Mouse (Mus musculus): Measurements from ENCODE around the gene Aqp9.

The Aqp9 gene

GRCm38 (mm10) chr9:71168511-71168910 is at the start of gene Aqp9:
TSS of gene Aqp9 (minus strand) at chr9:71168682.
- H3K27me3 ChIP-seq (ENCODE audit: control insufficient read depth, insufficient read depth, low read length, poor library complexity, severe bottlenecking), result no peaks in the 10 kb centered on the region

GRCm38 (mm10) chr9:71217793-71218095 is 49.3 kb upstream of the Aqp9 start:
- DNase-seq (ENCODE audit: low read depth, low spot score), result peak; percentile 11
- no peaks in the 10 kb centered on the region for H3K36me3 ChIP-seq (ENCODE audit: control insufficient read depth, insufficient read depth, low read length, poor library complexity, severe bottlenecking)

More at GRCm38 (mm10) chr9:71168511-71168910, at the start of gene Aqp9:
- no peaks in the 10 kb centered on the region for H3K36me3 ChIP-seq (ENCODE audit: control insufficient read depth, insufficient read depth, low read length, poor library complexity, severe bottlenecking)
- no peak for DNase-seq (ENCODE audit: low read depth, low spot score)

GRCm38 (mm10) chr9:71216996-71217792 is 48.7 kb upstream of the Aqp9 start:
- DNase-seq (ENCODE audit: low read depth, low spot score), result peak; percentile 50
- H3K27me3 ChIP-seq (ENCODE audit: control insufficient read depth, insufficient read depth, low read length, poor library complexity, severe bottlenecking), result peaks cover 6% of the 10 kb centered on the region; the same call in 1 of the 2 replicates

More at GRCm38 (mm10) chr9:71217793-71218095, 49.3 kb upstream of the Aqp9 start:
- H3K27me3 ChIP-seq (ENCODE audit: control insufficient read depth, insufficient read depth, low read length, poor library complexity, severe bottlenecking), result peaks cover 6% of the 10 kb centered on the region; the same call in 1 of the 2 replicates

GRCm38 (mm10) chr9:71216036-71216995 is 47.8 kb upstream of the Aqp9 start:
- DNase-seq (ENCODE audit: low read depth, low spot score), result peak; percentile 37
- Histone ChIP-seq H3K27me3 (ENCODE audit: control insufficient read depth, insufficient read depth, low read length, poor library complexity, severe bottlenecking) (peaks cover 6% of the 10 kb centered on the region; the same call in 1 of the 2 replicates), H3K36me3 (ENCODE audit: control insufficient read depth, insufficient read depth, low read length, poor library complexity, severe bottlenecking) (no peaks in the 10 kb centered on the region)

More at GRCm38 (mm10) chr9:71216996-71217792, 48.7 kb upstream of the Aqp9 start:
- H3K36me3 ChIP-seq (ENCODE audit: control insufficient read depth, insufficient read depth, low read length, poor library complexity, severe bottlenecking), result no peaks in the 10 kb centered on the region

- peak; percentile 62 for DNase-seq (ENCODE audit: low read depth, low spot score)
- Histone ChIP-seq H3K36me3 (ENCODE audit: control insufficient read depth, insufficient read depth, low read length, poor library complexity, severe bottlenecking) (no peaks in the 10 kb centered on the region), H3K27me3 (ENCODE audit: control insufficient read depth, insufficient read depth, low read length, poor library complexity, severe bottlenecking) (peaks cover 6% of the 10 kb centered on the region; the same call in 1 of the 2 replicates)
Observed at GRCm38 (mm10) chr9:71215248-71216035, 47.0 kb upstream of the Aqp9 start, which contains the start of gene Aldh1a2. TSS of gene Aldh1a2 (plus strand) at chr9:71215789.

GRCm38 (mm10) chr9:71213636-71214035 is 45.2 kb upstream of the Aqp9 start:
- Histone ChIP-seq H3K27me3 (ENCODE audit: control insufficient read depth, insufficient read depth, low read length, poor library complexity, severe bottlenecking) (peaks cover 6% of the 10 kb centered on the region; the same call in 1 of the 2 replicates), H3K36me3 (ENCODE audit: control insufficient read depth, insufficient read depth, low read length, poor library complexity, severe bottlenecking) (no peaks in the 10 kb centered on the region)
- peak; percentile 55 for DNase-seq (ENCODE audit: low read depth, low spot score)

GRCm38 (mm10) chr9:71210870-71211269 is 42.4 kb upstream of the Aqp9 start:
- Histone ChIP-seq H3K27me3 (ENCODE audit: control insufficient read depth, insufficient read depth, low read length, poor library complexity, severe bottlenecking) (peaks cover 2% of the 10 kb centered on the region; the same call in 1 of the 2 replicates), H3K36me3 (ENCODE audit: control insufficient read depth, insufficient read depth, low read length, poor library complexity, severe bottlenecking) (no peaks in the 10 kb centered on the region)
- peak; percentile 28 for DNase-seq (ENCODE audit: low read depth, low spot score)

GRCm38 (mm10) chr9:71209299-71209698 is 40.8 kb upstream of the Aqp9 start:
- H3K27me3 ChIP-seq (ENCODE audit: control insufficient read depth, insufficient read depth, low read length, poor library complexity, severe bottlenecking), result no peaks in the 10 kb centered on the region
- no peaks in the 10 kb centered on the region for H3K36me3 ChIP-seq (ENCODE audit: control insufficient read depth, insufficient read depth, low read length, poor library complexity, severe bottlenecking)
- DNase-seq (ENCODE audit: low read depth, low spot score), result no peak

GRCm38 (mm10) chr9:71202265-71202664 is 33.8 kb upstream of the Aqp9 start:
- DNase-seq (ENCODE audit: low read depth, low spot score), result no peak
- 0 out of 2 replicates have a peak, but pooled peaks cover 3% of the 10 kb centered on the region for H3K27me3 ChIP-seq (ENCODE audit: control insufficient read depth, insufficient read depth, low read length, poor library complexity, severe bottlenecking)

GRCm38 (mm10) chr9:71198826-71199225 is 30.3 kb upstream of the Aqp9 start:
- H3K36me3 ChIP-seq (ENCODE audit: control insufficient read depth, insufficient read depth, low read length, poor library complexity, severe bottlenecking), result no peaks in the 10 kb centered on the region
- H3K27me3 ChIP-seq (ENCODE audit: control insufficient read depth, insufficient read depth, low read length, poor library complexity, severe bottlenecking), result 0 out of 2 replicates have a peak, but pooled peaks cover 3% of the 10 kb centered on the region
- no peak for DNase-seq (ENCODE audit: low read depth, low spot score)

More at GRCm38 (mm10) chr9:71202265-71202664, 33.8 kb upstream of the Aqp9 start:
- no peaks in the 10 kb centered on the region for H3K36me3 ChIP-seq (ENCODE audit: control insufficient read depth, insufficient read depth, low read length, poor library complexity, severe bottlenecking)

GRCm38 (mm10) chr9:71188647-71189415 is 20.3 kb upstream of the Aqp9 start:
- no peaks in the 10 kb centered on the region for H3K36me3 ChIP-seq (ENCODE audit: control insufficient read depth, insufficient read depth, low read length, poor library complexity, severe bottlenecking)
- peak; percentile 74 for DNase-seq (ENCODE audit: low read depth, low spot score)

GRCm38 (mm10) chr9:71187396-71187795 is 18.9 kb upstream of the Aqp9 start:
- peak; percentile 24 for DNase-seq (ENCODE audit: low read depth, low spot score)
- no peaks in the 10 kb centered on the region for H3K36me3 ChIP-seq (ENCODE audit: control insufficient read depth, insufficient read depth, low read length, poor library complexity, severe bottlenecking)
- no peaks in the 10 kb centered on the region for H3K27me3 ChIP-seq (ENCODE audit: control insufficient read depth, insufficient read depth, low read length, poor library complexity, severe bottlenecking)

More at GRCm38 (mm10) chr9:71188647-71189415, 20.3 kb upstream of the Aqp9 start:
- H3K27me3 ChIP-seq (ENCODE audit: control insufficient read depth, insufficient read depth, low read length, poor library complexity, severe bottlenecking), result no peaks in the 10 kb centered on the region

- H3K36me3 ChIP-seq (ENCODE audit: control insufficient read depth, insufficient read depth, low read length, poor library complexity, severe bottlenecking), result no peaks in the 10 kb centered on the region
- no peak for DNase-seq (ENCODE audit: low read depth, low spot score)
- H3K27me3 ChIP-seq (ENCODE audit: control insufficient read depth, insufficient read depth, low read length, poor library complexity, severe bottlenecking), result no peaks in the 10 kb centered on the region
Observed at GRCm38 (mm10) chr9:71185823-71186222, 17.3 kb upstream of the Aqp9 start.
